Mouse (Mus musculus) liver, adult 2 months (tissue): ENCODE results near the gene Smyd1. TPM values are rescaled to one million over a fixed set of nuclear protein-coding genes. Genes with fewer than 3 reads are reported as not detected.
"Not testable (repeated sequence)": the region's sequence is repeated elsewhere in the genome, so short reads cannot be mapped to it uniquely, and the experiment has no call there.

Source experiments
- DNase-seq: peaks from one replicate; pipeline ENCODE4 v3.0.0-alpha.2; 2011; ENCODE audit warnings: low read depth, low spot score; ENCODE audit errors: extremely low read depth
- H3K27ac ChIP-seq: fragments of 200-500 bp; replicated peaks from 2 replicates; pipeline ENCODE4 v1.5.1; 2012; ENCODE audit warnings: low read depth, mild to moderate bottlenecking, control low read depth, inconsistent platforms, low read length; ENCODE audit not compliant: insufficient read depth
- H3K27me3 ChIP-seq: fragments of 200-500 bp; 2 replicates; pipeline ENCODE4 v1.6.1; 2012; ENCODE audit warnings: mild to moderate bottlenecking, moderate library complexity, low read length, inconsistent platforms; ENCODE audit not compliant: control insufficient read depth, insufficient read depth
- H3K36me3 ChIP-seq: fragments of 200-500 bp; 2 replicates; pipeline ENCODE4 v1.6.1; 2012; ENCODE audit warnings: low read length, inconsistent platforms; ENCODE audit not compliant: control insufficient read depth, insufficient read depth
- H3K4me1 ChIP-seq: fragments of 200-500 bp; 2 replicates; pipeline ENCODE4 v1.6.1; 2011; ENCODE audit warnings: low read length; ENCODE audit not compliant: control insufficient read depth, insufficient read depth
- H3K4me3 ChIP-seq: fragments of 200-500 bp; 2 replicates; pipeline ENCODE4 v1.5.1; 2011; ENCODE audit warnings: low read depth, mild to moderate bottlenecking, control low read depth, low read length, moderate library complexity; ENCODE audit not compliant: insufficient read depth
- H3K79me2 ChIP-seq: fragments of 200-500 bp; 2 replicates; pipeline ENCODE4 v1.6.1; 2012; ENCODE audit warnings: inconsistent platforms, mild to moderate bottlenecking, low read length, moderate library complexity; ENCODE audit not compliant: control insufficient read depth, insufficient read depth
- H3K9ac ChIP-seq: fragments of 200-500 bp; 2 replicates; pipeline ENCODE4 v1.6.1; 2012; ENCODE audit warnings: low read depth, mild to moderate bottlenecking, control low read depth, inconsistent platforms, low read length
- CTCF ChIP-seq: fragments of 200-500 bp; IDR thresholded peaks from 2 replicates; pipeline ENCODE4 v1.5.1; 2011; ENCODE audit warnings: low read depth, low read length, control low read depth
- POLR2A ChIP-seq: fragments of 200-500 bp; IDR thresholded peaks from 2 replicates; pipeline ENCODE4 v1.6.1; 2011; ENCODE audit warnings: low read length, control low read depth; ENCODE audit not compliant: insufficient read depth; ENCODE audit errors: extremely low read depth
- WGBS: fragments of 180-500 bp; shearing (Covaris S2); methylation state at CpG from one replicate; pipeline ENCODE4 v1.1.7; 2018; 5-methylcytosine and 5-hydroxymethylcytosine counted together
- polyA plus RNA-seq: library from polyadenylated mRNA; depleted of rRNA; stranded (reverse); fragments of >200 nt; gene quantifications from 2 replicates; pipeline ENCODE4 v1.2.3, GENCODE M21; 2012
- total RNA-seq: library from RNA; depleted of rRNA; stranded (reverse); fragments of >200 nt; gene quantifications from 2 replicates; pipeline ENCODE4 v1.2.3, GENCODE M21; 2014

The Smyd1 gene
- total and polyA plus RNA-seq, 2 experiments: 1.5 to 3.7 TPM

DNA sequence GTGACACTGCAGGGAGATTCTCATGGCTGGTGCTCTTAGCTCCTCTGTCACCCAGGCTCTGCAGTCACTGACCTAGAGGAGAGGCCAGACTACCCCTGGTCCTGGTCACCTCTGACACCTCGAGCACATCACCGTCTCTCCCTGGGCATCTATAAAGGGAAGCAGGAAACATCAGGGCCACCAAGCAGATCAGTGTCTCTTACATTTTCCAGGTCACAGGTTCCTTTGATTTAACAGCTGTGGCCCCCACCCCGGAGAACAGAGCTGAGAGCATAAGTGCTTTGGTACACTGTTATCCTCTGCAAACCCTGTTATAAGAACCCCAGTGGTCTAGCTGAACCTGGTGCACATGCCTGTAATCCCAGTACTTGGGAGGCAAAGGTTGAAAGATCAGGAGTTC, 11.0 kb upstream of the Smyd1 start:
- no peaks in the 10 kb centered on the region for H3K27me3 ChIP-seq
- TF ChIP-seq CTCF (no peak), POLR2A (no peak)
- H3K79me2 ChIP-seq: no peaks in the 10 kb centered on the region
- H3K27ac ChIP-seq: no peak overlapping the region
- DNase-seq: peak; percentile 4
- no peak overlapping the region for H3K9ac ChIP-seq
- H3K36me3 ChIP-seq: no peaks in the 10 kb centered on the region
- H3K4me1 ChIP-seq: no peaks in the 10 kb centered on the region
- H3K4me3 ChIP-seq: no peak overlapping the region
- WGBS: 85% methylated on average over 3 of the region's 3 CpGs

DNA sequence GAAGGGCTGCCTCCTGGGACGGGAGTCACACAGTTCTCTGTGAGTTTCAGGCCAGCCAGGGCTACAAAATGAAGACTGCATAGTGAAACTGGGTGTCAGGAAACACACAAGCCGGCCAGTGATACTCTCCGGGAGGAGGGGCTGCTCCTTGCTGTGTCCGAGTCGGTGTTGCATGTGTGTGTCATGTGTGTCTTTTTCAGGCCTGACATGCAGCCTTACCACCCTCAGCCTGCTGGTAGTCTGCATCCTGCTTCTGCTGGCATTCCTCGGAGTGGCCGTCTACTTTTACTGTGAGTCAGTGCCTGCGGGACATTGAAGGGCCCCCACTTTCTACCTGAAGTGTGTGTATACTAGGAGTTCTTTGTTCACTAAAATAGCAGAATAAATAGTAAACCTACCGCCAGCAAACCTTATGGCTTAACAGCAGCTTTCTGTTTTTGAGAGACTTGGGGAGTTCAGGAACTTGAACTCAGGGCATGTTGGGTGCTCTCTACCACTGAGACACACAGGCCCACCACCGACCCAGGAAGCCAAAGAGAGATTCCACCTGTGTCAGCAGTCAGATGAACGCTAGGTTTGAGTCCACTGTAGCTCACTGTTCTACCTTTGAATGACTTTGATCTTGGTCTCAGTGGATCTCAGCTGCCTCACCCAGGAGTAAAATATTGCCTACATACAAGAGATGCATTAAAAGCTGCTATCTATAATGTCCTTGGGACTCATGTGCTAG, 10.4 kb upstream of the Smyd1 start:
- Histone ChIP-seq H3K36me3 (no peaks in the 10 kb centered on the region), H3K9ac (no peak overlapping the region), H3K27ac (no peak overlapping the region), H3K79me2 (no peaks in the 10 kb centered on the region), H3K27me3 (no peaks in the 10 kb centered on the region), H3K4me1 (no peaks in the 10 kb centered on the region), H3K4me3 (no peak overlapping the region)
- 88% methylated on average over 11 of the region's 11 CpGs for WGBS
- DNase-seq: no peak
- TF ChIP-seq POLR2A (no peak), CTCF (no peak)

DNA sequence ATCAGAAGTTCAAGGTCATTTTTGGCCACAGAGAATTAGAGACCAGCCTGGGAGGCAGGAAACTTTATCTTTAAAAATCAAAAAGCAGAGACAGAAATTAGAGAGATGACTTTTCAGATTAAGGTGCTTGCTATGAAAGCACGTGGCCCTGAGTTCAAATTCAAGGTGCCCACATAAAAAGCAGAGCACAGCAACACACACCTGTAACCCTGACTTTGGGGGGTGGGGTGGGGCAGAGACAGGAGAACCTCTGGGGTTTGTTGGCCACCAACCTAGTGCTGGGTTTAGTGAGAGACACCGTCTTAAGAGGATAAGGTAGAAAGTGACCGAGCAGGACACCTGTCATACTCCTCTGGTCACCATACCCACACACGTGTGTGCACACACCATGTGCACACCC, 9.5 kb upstream of the Smyd1 start:
- 81% methylated on average over 2 of the region's 4 CpGs for WGBS
- H3K27ac ChIP-seq, H3K9ac ChIP-seq, H3K4me1 ChIP-seq, H3K36me3 ChIP-seq, DNase-seq, H3K4me3 ChIP-seq, H3K79me2 ChIP-seq, H3K27me3 ChIP-seq: not testable (repeated sequence)

DNA sequence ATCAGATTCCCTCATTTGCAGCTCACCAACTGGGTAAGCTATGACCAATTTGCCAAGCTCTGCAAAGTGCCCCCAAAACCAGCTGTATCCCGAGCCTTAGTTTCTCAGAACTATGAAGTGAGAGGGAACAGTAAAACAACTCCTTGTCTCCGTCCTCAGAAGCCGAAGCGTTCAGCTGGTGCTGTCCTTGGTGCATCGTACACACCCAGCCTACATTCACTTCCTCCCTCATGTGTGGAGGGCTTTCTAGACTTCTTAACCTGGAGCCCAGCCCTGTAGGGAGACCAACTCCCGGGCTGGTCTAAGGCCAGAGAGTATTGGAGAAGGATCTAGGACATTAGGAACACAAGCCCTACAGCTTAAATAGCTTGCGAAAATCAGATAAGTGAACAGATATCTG, 8.5 kb upstream of the Smyd1 start:
- Histone ChIP-seq H3K27ac (no peak overlapping the region), H3K79me2 (no peaks in the 10 kb centered on the region), H3K9ac (no peak overlapping the region), H3K27me3 (no peaks in the 10 kb centered on the region), H3K4me1 (no peaks in the 10 kb centered on the region), H3K4me3 (no peak overlapping the region), H3K36me3 (no peaks in the 10 kb centered on the region)
- no peak for TF ChIP-seq POLR2A
- TF ChIP-seq CTCF: no peak
- 85% methylated on average over 7 of the region's 7 CpGs for WGBS
- DNase-seq: no peak

DNA sequence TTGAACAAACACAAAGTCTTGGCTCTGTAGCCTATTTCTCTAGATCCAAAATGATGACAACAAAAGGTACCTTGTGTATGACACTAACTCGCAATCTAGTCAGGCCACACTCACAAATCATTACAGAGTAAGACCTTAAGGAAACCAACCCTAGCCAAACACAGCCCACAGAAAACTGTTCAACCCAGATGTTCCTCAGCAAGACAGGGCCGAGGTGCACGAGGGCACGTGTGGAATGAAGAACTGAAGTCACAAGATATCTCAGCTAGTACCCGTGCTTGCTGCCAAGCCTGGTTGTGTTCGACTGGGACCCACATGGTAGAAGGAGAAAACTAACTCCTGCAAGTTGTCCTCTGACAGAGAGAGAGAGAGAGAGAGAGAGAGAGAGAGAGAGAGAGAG, 7.8 kb upstream of the Smyd1 start:
- no peak for DNase-seq
- TF ChIP-seq CTCF: no peak
- no peak for TF ChIP-seq POLR2A
- 78% methylated on average over 6 of the region's 6 CpGs for WGBS
- Histone ChIP-seq H3K9ac (no peak overlapping the region), H3K27me3 (no peaks in the 10 kb centered on the region), H3K4me3 (no peak overlapping the region), H3K27ac (no peak overlapping the region), H3K79me2 (no peaks in the 10 kb centered on the region), H3K4me1 (no peaks in the 10 kb centered on the region), H3K36me3 (no peaks in the 10 kb centered on the region)

DNA sequence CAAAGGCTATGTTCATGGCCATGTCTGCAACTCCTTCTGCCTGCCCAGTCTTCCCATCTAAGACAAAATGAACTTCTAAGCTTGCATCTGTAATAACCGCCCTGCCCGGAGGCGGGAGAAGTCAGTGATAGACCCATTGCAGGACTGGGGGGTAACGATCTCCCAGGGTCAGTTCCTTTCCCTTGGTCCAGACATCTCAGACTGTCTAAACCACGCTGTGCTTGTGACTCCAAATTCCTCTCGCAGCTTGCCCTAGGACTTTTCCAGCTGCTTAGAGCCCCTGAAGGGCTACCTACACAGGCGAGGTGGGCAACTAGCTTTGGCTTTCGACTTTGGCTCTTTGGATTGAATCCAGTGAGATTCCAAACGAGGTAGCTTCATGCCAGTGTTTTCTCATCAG, 2.8 kb upstream of the Smyd1 start:
- Histone ChIP-seq H3K27ac (no peak overlapping the region), H3K4me3 (no peak overlapping the region), H3K4me1 (no peaks in the 10 kb centered on the region), H3K27me3 (no peaks in the 10 kb centered on the region), H3K9ac (no peak overlapping the region), H3K79me2 (no peaks in the 10 kb centered on the region), H3K36me3 (no peaks in the 10 kb centered on the region)
- DNase-seq: no peak
- TF ChIP-seq POLR2A (no peak), CTCF (no peak)
- 88% methylated on average over 9 of the region's 9 CpGs for WGBS
